Mouse (Mus musculus): ENCODE results near the gene Duoxa2.

Duoxa2 gene

GRCm38 (mm10) chr2:122298596-122299490 lies at the start of gene Duoxa2:
Duoxa2 (plus strand) TSS chr2:122298900.
- in situ Hi-C loops (cut with MboI; ENCODE audit: low pct_unique_long_range_greater_than_20kb in 1 of 2, low sequenced_read_pairs in 2 of 2, unreplicated experiment in 1 of 2) = no loop called here

GRCm38 (mm10) chr2:122255997-122256396 lies 42.7 kb upstream of the Duoxa2 start:
- in situ Hi-C loops (cut with MboI; ENCODE audit: low pct_unique_long_range_greater_than_20kb in 1 of 2, low sequenced_read_pairs in 2 of 2, unreplicated experiment in 1 of 2) = no loop called here

- in situ Hi-C loops (cut with MboI; ENCODE audit: low pct_unique_long_range_greater_than_20kb in 1 of 2, low sequenced_read_pairs in 2 of 2, unreplicated experiment in 1 of 2) = no loop called here
These were observed 38.0 kb upstream of the Duoxa2 start for GRCm38 (mm10) chr2:122260729-122261128.

GRCm38 (mm10) chr2:122264690-122265089 lies 34.0 kb upstream of the Duoxa2 start:
- in situ Hi-C loops (cut with MboI; ENCODE audit: low pct_unique_long_range_greater_than_20kb in 1 of 2, low sequenced_read_pairs in 2 of 2, unreplicated experiment in 1 of 2) = no loop called here

- in situ Hi-C loops (cut with MboI; ENCODE audit: low pct_unique_long_range_greater_than_20kb in 1 of 2, low sequenced_read_pairs in 2 of 2, unreplicated experiment in 1 of 2) = no loop called here
These were observed 32.1 kb upstream of the Duoxa2 start for GRCm38 (mm10) chr2:122266407-122267193.

GRCm38 (mm10) chr2:122278769-122279168 lies 19.9 kb upstream of the Duoxa2 start:
- in situ Hi-C loops (cut with MboI; ENCODE audit: low pct_unique_long_range_greater_than_20kb in 1 of 2, low sequenced_read_pairs in 2 of 2, unreplicated experiment in 1 of 2) = no loop called here

GRCm38 (mm10) chr2:122284091-122284490 lies 14.6 kb upstream of the Duoxa2 start:
- in situ Hi-C loops (cut with MboI; ENCODE audit: low pct_unique_long_range_greater_than_20kb in 1 of 2, low sequenced_read_pairs in 2 of 2, unreplicated experiment in 1 of 2) = no loop called here

- in situ Hi-C loops (cut with MboI; ENCODE audit: low pct_unique_long_range_greater_than_20kb in 1 of 2, low sequenced_read_pairs in 2 of 2, unreplicated experiment in 1 of 2) = no loop called here
These were observed 12.6 kb upstream of the Duoxa2 start for GRCm38 (mm10) chr2:122286137-122286536.

- in situ Hi-C loops (cut with MboI; ENCODE audit: low pct_unique_long_range_greater_than_20kb in 1 of 2, low sequenced_read_pairs in 2 of 2, unreplicated experiment in 1 of 2) = no loop called here
These were observed 3.8 kb upstream of the Duoxa2 start for GRCm38 (mm10) chr2:122294916-122295315.

- in situ Hi-C loops (cut with MboI; ENCODE audit: low pct_unique_long_range_greater_than_20kb in 1 of 2, low sequenced_read_pairs in 2 of 2, unreplicated experiment in 1 of 2) = no loop called here
These were observed 1.2 kb upstream of the Duoxa2 start for GRCm38 (mm10) chr2:122297271-122298095.

GRCm38 (mm10) chr2:122298096-122298499 lies 602 bp upstream of the Duoxa2 start, which contains the start of gene Duox2:
Duox2 (minus strand) TSS chr2:122298449.
- in situ Hi-C loops (cut with MboI; ENCODE audit: low pct_unique_long_range_greater_than_20kb in 1 of 2, low sequenced_read_pairs in 2 of 2, unreplicated experiment in 1 of 2) = no loop called here

GRCm38 (mm10) chr2:122299911-122300655 lies 1.4 kb downstream of the Duoxa2 start:
- in situ Hi-C loops (cut with MboI; ENCODE audit: low pct_unique_long_range_greater_than_20kb in 1 of 2, low sequenced_read_pairs in 2 of 2, unreplicated experiment in 1 of 2) = loop anchor here in 1 of 2 experiments (10.0 kb wide), 1 partner anchor 235 kb away; no protein-coding TSS in a partner anchor

- in situ Hi-C loops (cut with MboI; ENCODE audit: low pct_unique_long_range_greater_than_20kb in 1 of 2, low sequenced_read_pairs in 2 of 2, unreplicated experiment in 1 of 2) = loop anchor here in 1 of 2 experiments (10.0 kb wide), 1 partner anchor 236 kb away; no protein-coding TSS in a partner anchor
These were observed 1.9 kb downstream of the Duoxa2 start for GRCm38 (mm10) chr2:122300656-122301020.

- in situ Hi-C loops (cut with MboI; ENCODE audit: low pct_unique_long_range_greater_than_20kb in 1 of 2, low sequenced_read_pairs in 2 of 2, unreplicated experiment in 1 of 2) = loop anchor here in 1 of 2 experiments (10.0 kb wide), 1 partner anchor 236 kb away; no protein-coding TSS in a partner anchor
These were observed 2.6 kb downstream of the Duoxa2 start for GRCm38 (mm10) chr2:122301081-122301920.

GRCm38 (mm10) chr2:122301921-122302573 lies 3.3 kb downstream of the Duoxa2 start:
- in situ Hi-C loops (cut with MboI; ENCODE audit: low pct_unique_long_range_greater_than_20kb in 1 of 2, low sequenced_read_pairs in 2 of 2, unreplicated experiment in 1 of 2) = loop anchor here in 1 of 2 experiments (10.0 kb wide), 1 partner anchor 237 kb away; no protein-coding TSS in a partner anchor

- in situ Hi-C loops (cut with MboI; ENCODE audit: low pct_unique_long_range_greater_than_20kb in 1 of 2, low sequenced_read_pairs in 2 of 2, unreplicated experiment in 1 of 2) = loop anchor here in 1 of 2 experiments (10.0 kb wide), 1 partner anchor 238 kb away; no protein-coding TSS in a partner anchor
These were observed 4.0 kb downstream of the Duoxa2 start for GRCm38 (mm10) chr2:122302574-122303241.
